Mouse (Mus musculus) liver, embryonic 14.5 days (tissue): ENCODE data around the gene Mc3r.

Experiments
- CTCF ChIP-seq: IDR thresholded peaks from 2 replicates; pipeline ENCODE4 v1.5.1; 2016; ENCODE audit warnings: antibody characterized with exemption, low read depth, control low read depth
- EP300 ChIP-seq: IDR thresholded peaks from 2 replicates; pipeline ENCODE4 v1.6.1; 2016; ENCODE audit warnings: antibody characterized with exemption, low read depth

GRCm38 (mm10) chr2:172261441-172261840, 13.1 kb downstream of the Mc3r start:
- TF ChIP-seq CTCF = no peak
- no peak for TF ChIP-seq EP300
